Mouse (Mus musculus) cortical plate, adult 2 months (tissue): ENCODE data around the gene Mat2a.

Source experiments
- CTCF ChIP-seq: fragments of 200-500 bp; IDR thresholded peaks from 2 replicates; pipeline ENCODE4 v1.5.1; 2011; ENCODE audit warnings: mild to moderate bottlenecking, control low read depth, low read length; ENCODE audit not compliant: insufficient read depth; ENCODE audit errors: extremely low read depth
- POLR2A ChIP-seq: fragments of 200-500 bp; IDR thresholded peaks from 2 replicates; pipeline ENCODE4 v1.6.1; 2011; ENCODE audit warnings: mild to moderate bottlenecking, low read length, control low read depth; ENCODE audit not compliant: insufficient read depth; ENCODE audit errors: extremely low read depth

DNA sequence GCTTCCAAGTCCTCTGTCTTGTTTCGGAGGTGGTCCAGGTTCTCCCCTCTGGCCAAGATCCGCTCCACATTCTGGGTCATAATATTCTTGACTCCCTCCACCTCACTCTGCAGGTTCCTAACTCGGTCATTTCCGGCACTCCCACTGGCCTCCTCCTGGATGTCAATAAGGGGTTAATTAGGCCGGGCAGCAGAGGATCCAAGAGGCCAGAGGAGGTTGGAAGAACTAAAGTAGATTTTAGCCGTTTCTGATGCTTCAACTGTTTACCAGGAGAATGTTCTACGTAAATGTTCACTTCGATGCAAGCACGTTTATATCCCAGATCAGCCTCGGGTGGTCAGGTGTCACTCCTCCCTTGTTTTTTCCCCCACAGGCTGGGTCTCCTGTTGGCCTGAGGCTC lies 51.1 kb downstream of the Mat2a start:
- TF ChIP-seq CTCF (no peak), POLR2A (no peak)
